Mouse (Mus musculus): ENCODE results near the gene Erg. TPM values are rescaled to one million over a fixed set of nuclear protein-coding genes. Genes with fewer than 3 reads are reported as not detected.

Gene Erg
- polyA plus RNA-seq, 1 experiment from 2014 or later: 1.4 TPM

- no peak overlapping the region for H3K4me3 ChIP-seq (ENCODE audit: low read depth, low read length)
Observed at GRCm38 (mm10) chr16:95388292-95388691, 198.1 kb downstream of the Erg start.

DNA sequence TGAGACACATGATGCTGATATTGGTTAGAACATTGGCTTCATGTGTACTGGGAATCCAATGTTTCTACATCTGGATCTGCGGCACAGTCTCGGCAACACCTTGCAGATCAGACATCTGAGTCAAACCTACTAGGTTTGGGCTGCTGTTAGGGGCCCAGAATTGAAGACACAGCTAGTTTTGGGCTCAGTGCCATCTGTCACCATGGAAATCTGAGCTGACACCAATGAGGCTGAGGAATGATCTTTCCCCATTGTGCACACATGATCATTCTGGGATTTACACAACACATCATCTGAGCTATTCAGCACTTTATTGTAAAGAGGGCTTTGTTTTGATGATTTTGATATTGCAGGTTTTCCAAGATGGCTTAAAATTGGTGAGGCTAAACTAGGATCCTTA is 199.4 kb downstream of the Erg start:
- no peak overlapping the region for H3K4me3 ChIP-seq (ENCODE audit: low read depth, low read length)
- no peak overlapping the region for H3K27ac ChIP-seq (ENCODE audit: low read length)
- H3K4me2 ChIP-seq (ENCODE audit: low read length): no peak overlapping the region
- H3K9ac ChIP-seq (ENCODE audit: low read depth, low read length): no peak overlapping the region
- no peaks in the 10 kb centered on the region for H3K4me1 ChIP-seq (ENCODE audit: control insufficient read depth, insufficient read depth, low read length)
- no peak for ATAC-seq
- no peaks in the 10 kb centered on the region for H3K36me3 ChIP-seq (ENCODE audit: control insufficient read depth, insufficient read depth, low read length)
- H3K9me3 ChIP-seq (replicated peaks; ENCODE audit: control insufficient read depth, low read length, poor library complexity, severe bottlenecking): no peaks in the 10 kb centered on the region
- H3K27me3 ChIP-seq (ENCODE audit: control insufficient read depth, insufficient read depth, low read depth, low read length): no peaks in the 10 kb centered on the region
- 91% methylated on average over 2 of the region's 2 CpGs for WGBS

More at GRCm38 (mm10) chr16:95388292-95388691, 198.1 kb downstream of the Erg start:
- Histone ChIP-seq H3K9ac (ENCODE audit: low read depth, low read length) (no peak overlapping the region), H3K4me1 (ENCODE audit: control insufficient read depth, insufficient read depth, low read length) (no peaks in the 10 kb centered on the region), H3K4me2 (ENCODE audit: low read length) (no peak overlapping the region), H3K27me3 (ENCODE audit: control insufficient read depth, insufficient read depth, low read depth, low read length) (no peaks in the 10 kb centered on the region), H3K9me3 (replicated peaks; ENCODE audit: control insufficient read depth, low read length, poor library complexity, severe bottlenecking) (no peaks in the 10 kb centered on the region), H3K27ac (ENCODE audit: low read length) (no peak overlapping the region), H3K36me3 (ENCODE audit: control insufficient read depth, insufficient read depth, low read length) (no peaks in the 10 kb centered on the region)
- WGBS: 92% methylated on average over 5 of the region's 5 CpGs
- no peak for ATAC-seq

DNA sequence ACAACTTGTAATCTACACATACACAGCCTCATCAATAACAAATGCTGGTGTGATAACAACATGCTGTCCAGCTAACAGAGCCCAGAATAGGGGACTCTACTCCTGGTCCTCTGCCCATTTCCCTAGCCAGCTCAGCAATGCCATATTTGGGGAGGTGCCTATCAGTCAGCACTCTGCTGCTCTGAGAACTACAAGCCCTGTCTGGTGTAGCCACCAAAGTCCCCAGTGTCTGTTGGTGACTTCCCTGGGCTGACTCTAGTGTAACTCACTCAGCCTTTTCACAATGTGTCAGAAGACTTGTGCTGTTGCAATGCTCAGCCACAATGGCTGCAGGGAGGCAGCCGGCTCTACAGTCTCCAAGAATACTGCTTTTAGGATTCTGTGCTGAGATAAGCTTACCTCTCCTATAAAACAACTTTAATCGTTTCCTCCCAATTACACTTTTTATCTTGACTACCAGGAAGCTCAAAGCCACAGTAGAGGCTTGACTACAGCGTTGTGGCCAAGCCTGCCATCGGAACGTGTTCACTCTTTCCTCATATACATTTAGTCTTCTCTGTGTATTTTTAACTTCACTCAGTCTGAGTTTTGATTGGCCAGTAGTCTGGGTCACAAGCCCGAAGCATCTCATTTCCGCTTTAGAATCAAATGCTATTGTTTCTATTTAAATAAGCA is 201.0 kb downstream of the Erg start:
- no peak overlapping the region for H3K4me3 ChIP-seq (ENCODE audit: low read depth, low read length)
- no peak overlapping the region for H3K4me2 ChIP-seq (ENCODE audit: low read length)
- 93% methylated on average over 7 of the region's 7 CpGs for WGBS
- no peaks in the 10 kb centered on the region for H3K9me3 ChIP-seq (replicated peaks; ENCODE audit: control insufficient read depth, low read length, poor library complexity, severe bottlenecking)
- H3K27me3 ChIP-seq (ENCODE audit: control insufficient read depth, insufficient read depth, low read depth, low read length): no peaks in the 10 kb centered on the region
- no peak overlapping the region for H3K9ac ChIP-seq (ENCODE audit: low read depth, low read length)
- no peaks in the 10 kb centered on the region for H3K36me3 ChIP-seq (ENCODE audit: control insufficient read depth, insufficient read depth, low read length)
- no peak for ATAC-seq
- H3K27ac ChIP-seq (ENCODE audit: low read length): no peak overlapping the region
- no peaks in the 10 kb centered on the region for H3K4me1 ChIP-seq (ENCODE audit: control insufficient read depth, insufficient read depth, low read length)

- H3K4me1 ChIP-seq (ENCODE audit: control insufficient read depth, insufficient read depth, low read length): no peaks in the 10 kb centered on the region
- WGBS: 93% methylated on average over 9 of the region's 9 CpGs
- H3K27me3 ChIP-seq (ENCODE audit: control insufficient read depth, insufficient read depth, low read depth, low read length): no peaks in the 10 kb centered on the region
- no peak overlapping the region for H3K9ac ChIP-seq (ENCODE audit: low read depth, low read length)
- no peak overlapping the region for H3K27ac ChIP-seq (ENCODE audit: low read length)
- H3K4me3 ChIP-seq (ENCODE audit: low read depth, low read length): no peak overlapping the region
- H3K36me3 ChIP-seq (ENCODE audit: control insufficient read depth, insufficient read depth, low read length): no peaks in the 10 kb centered on the region
- ATAC-seq: no peak
- no peak overlapping the region for H3K4me2 ChIP-seq (ENCODE audit: low read length)
- no peaks in the 10 kb centered on the region for H3K9me3 ChIP-seq (replicated peaks; ENCODE audit: control insufficient read depth, low read length, poor library complexity, severe bottlenecking)
Observed at GRCm38 (mm10) chr16:95384590-95385148, 201.7 kb downstream of the Erg start.

- no peaks in the 10 kb centered on the region for H3K36me3 ChIP-seq (ENCODE audit: control insufficient read depth, insufficient read depth, low read length)
- H3K9me3 ChIP-seq (replicated peaks; ENCODE audit: control insufficient read depth, low read length, poor library complexity, severe bottlenecking): no peaks in the 10 kb centered on the region
- H3K9ac ChIP-seq (ENCODE audit: low read depth, low read length): no peak overlapping the region
- H3K4me2 ChIP-seq (ENCODE audit: low read length): no peak overlapping the region
- H3K4me1 ChIP-seq (ENCODE audit: control insufficient read depth, insufficient read depth, low read length): no peaks in the 10 kb centered on the region
- WGBS: 91% methylated on average over 5 of the region's 5 CpGs
- no peak overlapping the region for H3K4me3 ChIP-seq (ENCODE audit: low read depth, low read length)
- H3K27me3 ChIP-seq (ENCODE audit: control insufficient read depth, insufficient read depth, low read depth, low read length): no peaks in the 10 kb centered on the region
- H3K27ac ChIP-seq (ENCODE audit: low read length): no peak overlapping the region
- no peak for ATAC-seq
Observed at GRCm38 (mm10) chr16:95382251-95382650, 204.1 kb downstream of the Erg start.

DNA sequence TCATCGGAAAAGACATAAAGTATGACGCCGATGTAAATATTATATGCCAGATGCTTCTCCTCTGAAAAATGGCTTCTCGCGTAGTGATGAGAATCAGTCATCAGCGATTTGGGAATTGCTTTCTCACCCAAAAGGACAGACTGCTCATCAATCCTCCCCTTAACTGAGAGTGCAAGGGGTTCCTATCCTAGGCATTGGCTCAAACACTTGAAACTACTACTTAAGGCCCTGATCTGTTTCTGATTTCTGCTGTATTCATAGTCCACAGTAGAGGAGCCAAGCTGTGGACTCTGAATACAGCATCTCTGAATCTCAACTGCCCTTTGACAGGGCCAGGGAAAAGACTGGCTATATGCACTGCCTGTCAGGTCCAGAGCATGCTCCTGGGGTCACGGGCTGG is 209.6 kb downstream of the Erg start:
- no peaks in the 10 kb centered on the region for H3K4me1 ChIP-seq (ENCODE audit: control insufficient read depth, insufficient read depth, low read length)
- 85% methylated on average over 7 of the region's 7 CpGs for WGBS

GRCm38 (mm10) chr16:95376364-95376763 is 210.0 kb downstream of the Erg start:
- Histone ChIP-seq H3K27me3 (ENCODE audit: control insufficient read depth, insufficient read depth, low read depth, low read length) (no peaks in the 10 kb centered on the region), H3K27ac (ENCODE audit: low read length) (no peak overlapping the region), H3K4me2 (ENCODE audit: low read length) (no peak overlapping the region), H3K9ac (ENCODE audit: low read depth, low read length) (no peak overlapping the region), H3K4me3 (ENCODE audit: low read depth, low read length) (no peak overlapping the region), H3K36me3 (ENCODE audit: control insufficient read depth, insufficient read depth, low read length) (no peaks in the 10 kb centered on the region), H3K4me1 (ENCODE audit: control insufficient read depth, insufficient read depth, low read length) (no peaks in the 10 kb centered on the region), H3K9me3 (replicated peaks; ENCODE audit: control insufficient read depth, low read length, poor library complexity, severe bottlenecking) (no peaks in the 10 kb centered on the region)
- WGBS: 71% methylated on average over 11 of the region's 11 CpGs
- ATAC-seq: no peak

More for the DNA sequence above, 209.6 kb downstream of the Erg start:
- H3K9ac ChIP-seq (ENCODE audit: low read depth, low read length): no peak overlapping the region
- H3K27me3 ChIP-seq (ENCODE audit: control insufficient read depth, insufficient read depth, low read depth, low read length): no peaks in the 10 kb centered on the region
- H3K9me3 ChIP-seq (replicated peaks; ENCODE audit: control insufficient read depth, low read length, poor library complexity, severe bottlenecking): no peaks in the 10 kb centered on the region
- ATAC-seq: no peak
- no peak overlapping the region for H3K27ac ChIP-seq (ENCODE audit: low read length)
- no peak overlapping the region for H3K4me2 ChIP-seq (ENCODE audit: low read length)
- no peaks in the 10 kb centered on the region for H3K36me3 ChIP-seq (ENCODE audit: control insufficient read depth, insufficient read depth, low read length)
- H3K4me3 ChIP-seq (ENCODE audit: low read depth, low read length): no peak overlapping the region

GRCm38 (mm10) chr16:95374646-95375045 is 211.7 kb downstream of the Erg start:
- Histone ChIP-seq H3K27ac (ENCODE audit: low read length) (no peak overlapping the region), H3K9ac (ENCODE audit: low read depth, low read length) (no peak overlapping the region), H3K27me3 (ENCODE audit: control insufficient read depth, insufficient read depth, low read depth, low read length) (no peaks in the 10 kb centered on the region), H3K36me3 (ENCODE audit: control insufficient read depth, insufficient read depth, low read length) (no peaks in the 10 kb centered on the region), H3K4me1 (ENCODE audit: control insufficient read depth, insufficient read depth, low read length) (no peaks in the 10 kb centered on the region), H3K9me3 (replicated peaks; ENCODE audit: control insufficient read depth, low read length, poor library complexity, severe bottlenecking) (no peaks in the 10 kb centered on the region), H3K4me3 (ENCODE audit: low read depth, low read length) (no peak overlapping the region), H3K4me2 (ENCODE audit: low read length) (no peak overlapping the region)
- 70% methylated on average over 4 of the region's 4 CpGs for WGBS
- no peak for ATAC-seq

- WGBS: 87% methylated on average over 9 of the region's 9 CpGs
- no peak for ATAC-seq
- no peaks in the 10 kb centered on the region for H3K36me3 ChIP-seq (ENCODE audit: control insufficient read depth, insufficient read depth, low read length)
Observed at GRCm38 (mm10) chr16:95372960-95373359, 213.4 kb downstream of the Erg start.

More at GRCm38 (mm10) chr16:95372960-95373359, 213.4 kb downstream of the Erg start:
- no peaks in the 10 kb centered on the region for H3K4me1 ChIP-seq (ENCODE audit: control insufficient read depth, insufficient read depth, low read length)
- H3K4me2 ChIP-seq (ENCODE audit: low read length): no peak overlapping the region
- no peak overlapping the region for H3K27ac ChIP-seq (ENCODE audit: low read length)
- no peak overlapping the region for H3K4me3 ChIP-seq (ENCODE audit: low read depth, low read length)
- H3K27me3 ChIP-seq (ENCODE audit: control insufficient read depth, insufficient read depth, low read depth, low read length): no peaks in the 10 kb centered on the region
- no peak overlapping the region for H3K9ac ChIP-seq (ENCODE audit: low read depth, low read length)
- no peaks in the 10 kb centered on the region for H3K9me3 ChIP-seq (replicated peaks; ENCODE audit: control insufficient read depth, low read length, poor library complexity, severe bottlenecking)
